In the genomic region with DNA sequence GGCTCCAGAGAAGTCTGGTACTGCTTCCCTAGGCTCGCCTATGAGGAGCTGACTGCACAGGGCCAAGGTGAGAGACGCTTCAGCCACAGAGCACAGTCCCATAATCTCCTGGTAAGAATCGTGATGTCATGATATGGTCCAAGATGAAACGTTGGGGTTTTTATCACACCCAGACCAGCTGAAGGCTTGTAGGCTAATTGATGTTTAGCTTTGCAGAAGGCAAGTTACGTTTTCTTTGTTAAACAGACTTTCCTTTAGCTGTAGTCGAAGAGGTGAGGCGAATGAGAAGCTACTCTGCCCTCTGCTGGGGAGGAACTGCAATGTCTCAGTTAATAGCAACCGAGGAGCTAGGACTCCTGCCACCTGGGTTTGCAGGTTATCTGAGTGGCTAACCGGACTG, we compare ENCODE assay signal across 9 mouse cellular contexts. TPM values are rescaled to one million over a fixed set of nuclear protein-coding genes. Genes with fewer than 3 reads are reported as not detected.
DNase-seq lines count a peak whose midpoint lies in the region; ATAC-seq and TF ChIP-seq lines count a peak whose summit lies in the region.
"Had no signal": no experiment of that assay in that cellular context is flagged by ENCODE, and none has a peak within 500 bp of the region (broad histone marks: within the 10 kb centered on the region; RNA-seq: fewer than 3 reads in every experiment).

No protein-coding gene starts in this region.

- no peak overlapping the region for H3K27ac ChIP-seq in gastrocnemius, adult 2 months
- no peak overlapping the region for H3K27ac ChIP-seq in hindbrain, postnatal 0 days
- no peak overlapping the region for H3K27ac ChIP-seq in limb, embryonic 11.5 days (replicated peaks; ENCODE audit: low read depth, low read length)
- no peak overlapping the region for H3K27ac ChIP-seq in midbrain, embryonic 13.5 days
- H3K27ac ChIP-seq: stomach, embryonic 15.5 days had no signal

- peak; percentile 49 for DNase-seq in gastrocnemius, adult 2 months
- DNase-seq in gastrocnemius, adult 8-10 months (ENCODE audit: low spot score in 2 of 2) = no peak
- peak; percentile 14 for DNase-seq in Muller cell, postnatal 12 days (ENCODE audit: inconsistent ontology term)
- DNase-seq in embryo, embryonic 11.5 days (ENCODE audit: low read depth, low spot score) = peak; percentile 34
- peak; percentile 84 for DNase-seq in hindbrain, postnatal 0 days (ENCODE audit: low spot score)
- peak; percentile 78 for DNase-seq in limb, embryonic 11.5 days (ENCODE audit: low spot score)
- DNase-seq in spleen, postnatal 36 days (ENCODE audit: low spot score in 2 of 2) = peak; percentile 70 to 76

- ATAC-seq in hindbrain, postnatal 0 days = 0 out of 2 replicates have a peak, but pooled peaks have one; percentile 15
- no peak for ATAC-seq in limb, embryonic 11.5 days (ENCODE audit: insufficient number of reproducible peaks, low FRiP score, low TSS enrichment, low read depth)
- peak; percentile 53 for ATAC-seq in midbrain, embryonic 13.5 days

- H3K9ac ChIP-seq in hindbrain, postnatal 0 days (replicated peaks; ENCODE audit: low read length) = no peak overlapping the region
- H3K9ac ChIP-seq in limb, embryonic 11.5 days (ENCODE audit: low read length) = no peak overlapping the region
- no peak overlapping the region for H3K9ac ChIP-seq in midbrain, embryonic 13.5 days (replicated peaks)
- H3K9ac ChIP-seq: stomach, embryonic 15.5 days had no signal

- H3K36me3 ChIP-seq in hindbrain, postnatal 0 days (ENCODE audit: insufficient read depth, low read length) = no peaks in the 10 kb centered on the region
- no peaks in the 10 kb centered on the region for H3K36me3 ChIP-seq in limb, embryonic 11.5 days (ENCODE audit: control insufficient read depth, insufficient read depth, low read length)
- no peaks in the 10 kb centered on the region for H3K36me3 ChIP-seq in midbrain, embryonic 13.5 days
- H3K36me3 ChIP-seq: stomach, embryonic 15.5 days had no signal

- H3K27me3 ChIP-seq in hindbrain, postnatal 0 days (ENCODE audit: insufficient read depth, low read length) = no peaks in the 10 kb centered on the region
- no peaks in the 10 kb centered on the region for H3K27me3 ChIP-seq in limb, embryonic 11.5 days (ENCODE audit: control insufficient read depth, insufficient read depth, low read length)
- H3K27me3 ChIP-seq in midbrain, embryonic 13.5 days = no peaks in the 10 kb centered on the region
- H3K27me3 ChIP-seq: stomach, embryonic 15.5 days had no signal

- intact Hi-C loops in gastrocnemius, adult 2 months (cut with DNase I) = loop anchor here (10.0 kb wide), 1 partner anchor 206 kb away; no protein-coding TSS in a partner anchor

- no peaks in the 10 kb centered on the region for H3K4me1 ChIP-seq in hindbrain, postnatal 0 days (ENCODE audit: insufficient read depth, low read length)
- 0 out of 2 replicates have a peak, but pooled peaks cover 5% of the 10 kb centered on the region for H3K4me1 ChIP-seq in limb, embryonic 11.5 days (ENCODE audit: control insufficient read depth, insufficient read depth, low read length)
- H3K4me1 ChIP-seq in midbrain, embryonic 13.5 days (replicated peaks) = no peaks in the 10 kb centered on the region

- H3K4me3 ChIP-seq in gastrocnemius, adult 2 months = no peak overlapping the region
- H3K4me3 ChIP-seq in hindbrain, postnatal 0 days (ENCODE audit: low read length) = no peak overlapping the region
- H3K4me3 ChIP-seq in limb, embryonic 11.5 days (ENCODE audit: low read depth, low read length) = no peak overlapping the region
- no peak overlapping the region for H3K4me3 ChIP-seq in midbrain, embryonic 13.5 days (replicated peaks)
- H3K4me3 ChIP-seq: stomach, embryonic 15.5 days had no signal

- H3K9me3 ChIP-seq in hindbrain, postnatal 0 days (ENCODE audit: low read length) = no peaks in the 10 kb centered on the region
- H3K9me3 ChIP-seq in limb, embryonic 11.5 days (ENCODE audit: control insufficient read depth, low read length) = no peaks in the 10 kb centered on the region
- no peaks in the 10 kb centered on the region for H3K9me3 ChIP-seq in midbrain, embryonic 13.5 days
- H3K9me3 ChIP-seq: stomach, embryonic 15.5 days had no signal

- peak; percentile 73 for TF ChIP-seq CTCF in gastrocnemius, adult 2 months (IDR thresholded peaks at IDR 0.05)
- TF ChIP-seq CTCF in hindbrain, postnatal 0 days (IDR thresholded peaks at IDR 0.05; ENCODE audit: low read depth) = peak; percentile 86

- no peak overlapping the region for H3K4me2 ChIP-seq in hindbrain, postnatal 0 days (ENCODE audit: low read depth, low read length)
- H3K4me2 ChIP-seq in limb, embryonic 11.5 days (ENCODE audit: low read depth, severe bottlenecking) = no peak overlapping the region
- H3K4me2 ChIP-seq in midbrain, embryonic 13.5 days (replicated peaks) = no peak overlapping the region
- H3K4me2 ChIP-seq: stomach, embryonic 15.5 days had no signal

- 42% methylated on average over 9 of the region's 9 CpGs for WGBS in hindbrain, postnatal 0 days
- WGBS in limb, embryonic 11.5 days = 48% methylated on average over 9 of the region's 9 CpGs
- WGBS in midbrain, embryonic 13.5 days = 52% methylated on average over 9 of the region's 9 CpGs

RNA-seq across cellular contexts. Expression of gene Kcnip1, which starts 15.8 kb away (rescaled TPM):
- not detected for total RNA-seq in gastrocnemius, adult 2 months (2021)
- total RNA-seq in gastrocnemius, adult 8-10 months (2022) = not detected
- 66.8 and 90.2 TPM in 2 replicates for total RNA-seq in hindbrain, postnatal 0 days (2014; rRNA removed)
- polyA plus RNA-seq in hindbrain, postnatal 0 days (2015; fragmentation: Nextera tagmentation; extraction: Ambion mirVana) = 132 and 135 TPM in 2 replicates
- polyA plus RNA-seq in limb, embryonic 11.5 days (2014; fragmentation: Nextera tagmentation; extraction: Ambion mirVana) = 0.35 and 0.80 TPM in 2 replicates
- polyA plus RNA-seq in midbrain, embryonic 13.5 days (2015; fragmentation: Nextera tagmentation; extraction: Ambion mirVana) = 41.6 and 45.9 TPM in 2 replicates

RNA-seq across cellular contexts. Expression of gene Lcp2, which starts 38.0 kb away (rescaled TPM):
- 1 to 10 TPM in 1 of 2 experiments, under 1 TPM in 1; 0.36 to 1.6 TPM for total RNA-seq in gastrocnemius, adult 2 months (2021)
- total RNA-seq in gastrocnemius, adult 8-10 months (2022) = under 1 TPM; 0.19 to 0.62 (median 0.36) TPM
- total RNA-seq in hindbrain, postnatal 0 days (2014; rRNA removed) = 0.52 and 2.7 TPM in 2 replicates
- 1.9 and 2.6 TPM in 2 replicates for polyA plus RNA-seq in hindbrain, postnatal 0 days (2015; fragmentation: Nextera tagmentation; extraction: Ambion mirVana)
- polyA plus RNA-seq in limb, embryonic 11.5 days (2014; fragmentation: Nextera tagmentation; extraction: Ambion mirVana) = 1.4 and 1.7 TPM in 2 replicates
- polyA plus RNA-seq in midbrain, embryonic 13.5 days (2015; fragmentation: Nextera tagmentation; extraction: Ambion mirVana) = 1.2 and 1.5 TPM in 2 replicates

RNA-seq across cellular contexts. Expression of gene Kcnmb1, which starts 45.9 kb away (rescaled TPM):
- under 1 TPM; 0.17 to 0.23 TPM for total RNA-seq in gastrocnemius, adult 2 months (2021)
- under 1 TPM; 0.12 to 0.31 (median 0.15) TPM for total RNA-seq in gastrocnemius, adult 8-10 months (2022)
- total RNA-seq in hindbrain, postnatal 0 days (2014; rRNA removed) = 0.11 and 0.26 TPM in 2 replicates
- polyA plus RNA-seq in hindbrain, postnatal 0 days (2015; fragmentation: Nextera tagmentation; extraction: Ambion mirVana) = 0.08 and 0.20 TPM in 2 replicates
- polyA plus RNA-seq in limb, embryonic 11.5 days (2014; fragmentation: Nextera tagmentation; extraction: Ambion mirVana) = 0.16 and 0.17 TPM in 2 replicates
- polyA plus RNA-seq in midbrain, embryonic 13.5 days (2015; fragmentation: Nextera tagmentation; extraction: Ambion mirVana) = 0.19 TPM in 2 replicates

Comparison
In these comparisons a context has a peak if more than half of its experiments do, and no peak if none do; other contexts are left out.
1. DNase-seq: peak in gastrocnemius, adult 2 months (single experiment), Muller cell, postnatal 12 days (single experiment), embryo, embryonic 11.5 days (single experiment), hindbrain, postnatal 0 days (single experiment), limb, embryonic 11.5 days (single experiment) and spleen, postnatal 36 days (2 of 2); none in gastrocnemius, adult 8-10 months (0 of 2).
2. RNA of gene Kcnip1, which starts 15.8 kb away (total RNA-seq): 66.8 to 90.2 TPM in hindbrain, postnatal 0 days; not detected in gastrocnemius, adult 2 months and not detected in gastrocnemius, adult 8-10 months; every median in the first group is over 10 times any median in the second.